Mouse (Mus musculus): ENCODE data around the gene Ggct. TPM values are rescaled to one million over a fixed set of nuclear protein-coding genes. Genes with fewer than 3 reads are reported as not detected.
"Not testable (repeated sequence)": the region's sequence is repeated elsewhere in the genome, so short reads cannot be mapped to it uniquely, and the experiment has no call there.

The Ggct gene
- polyA plus RNA-seq, 1 experiment from 2014 or later, result 24.1 TPM

GRCm38 (mm10) chr6:54969801-54970200 is 22.9 kb downstream of the Ggct start:
- H3K36me3 ChIP-seq, result no peaks in the 10 kb centered on the region
- no peaks in the 10 kb centered on the region for H3K27me3 ChIP-seq
- H3K4me2 ChIP-seq (replicated peaks), result no peak overlapping the region
- no peak for ATAC-seq (ENCODE audit: insufficient number of reproducible peaks, low FRiP score, low TSS enrichment, low read depth)
- no peak overlapping the region for H3K27ac ChIP-seq (replicated peaks)
- H3K9ac ChIP-seq, result no peak overlapping the region
- no peaks in the 10 kb centered on the region for H3K9me3 ChIP-seq (replicated peaks)
- no peak overlapping the region for H3K4me3 ChIP-seq (replicated peaks)
- H3K4me1 ChIP-seq, result 0 out of 2 replicates have a peak, but pooled peaks cover 6% of the 10 kb centered on the region
- WGBS, result 64% methylated on average over 2 of the region's 2 CpGs

- no peaks in the 10 kb centered on the region for H3K9me3 ChIP-seq (replicated peaks)
- H3K4me2 ChIP-seq (replicated peaks), result no peak overlapping the region
- H3K4me3 ChIP-seq (replicated peaks), result no peak overlapping the region
- H3K27me3 ChIP-seq, result no peaks in the 10 kb centered on the region
- H3K36me3 ChIP-seq, result no peaks in the 10 kb centered on the region
- H3K4me1 ChIP-seq, result 0 out of 2 replicates have a peak, but pooled peaks cover 6% of the 10 kb centered on the region
- 25% methylated on average over 10 of the region's 10 CpGs for WGBS
- H3K27ac ChIP-seq (replicated peaks), result no peak overlapping the region
- no peak for ATAC-seq (ENCODE audit: insufficient number of reproducible peaks, low FRiP score, low TSS enrichment, low read depth)
- no peak overlapping the region for H3K9ac ChIP-seq
Observed at GRCm38 (mm10) chr6:54967591-54967990, 25.2 kb downstream of the Ggct start.

- no peak for ATAC-seq (ENCODE audit: insufficient number of reproducible peaks, low FRiP score, low TSS enrichment, low read depth)
- WGBS, result 28% methylated on average over 5 of the region's 5 CpGs
- H3K27ac ChIP-seq (replicated peaks), result 0 out of 2 replicates have a peak overlapping the region, but pooled peaks have one; percentile 17
- no peaks in the 10 kb centered on the region for H3K36me3 ChIP-seq
- H3K9me3 ChIP-seq (replicated peaks), result no peaks in the 10 kb centered on the region
- H3K27me3 ChIP-seq, result no peaks in the 10 kb centered on the region
- H3K4me2 ChIP-seq (replicated peaks), result no peak overlapping the region
- H3K4me1 ChIP-seq, result 0 out of 2 replicates have a peak, but pooled peaks cover 6% of the 10 kb centered on the region
- no peak overlapping the region for H3K9ac ChIP-seq
- no peak overlapping the region for H3K4me3 ChIP-seq (replicated peaks)
Observed at GRCm38 (mm10) chr6:54965234-54965633, 27.5 kb downstream of the Ggct start.

- Histone ChIP-seq H3K27me3 (no peaks in the 10 kb centered on the region), H3K4me3 (replicated peaks) (no peak overlapping the region), H3K9ac (no peak overlapping the region), H3K9me3 (replicated peaks) (no peaks in the 10 kb centered on the region), H3K4me1 (0 out of 2 replicates have a peak, but pooled peaks cover 6% of the 10 kb centered on the region), H3K4me2 (replicated peaks) (no peak overlapping the region), H3K36me3 (no peaks in the 10 kb centered on the region), H3K27ac (replicated peaks) (0 out of 2 replicates have a peak overlapping the region, but pooled peaks have one; percentile 17)
- ATAC-seq (ENCODE audit: insufficient number of reproducible peaks, low FRiP score, low TSS enrichment, low read depth), result no peak
- WGBS, result 33% methylated on average over 1 of the region's 1 CpGs
Observed at GRCm38 (mm10) chr6:54964755-54965154, 28.0 kb downstream of the Ggct start.

DNA sequence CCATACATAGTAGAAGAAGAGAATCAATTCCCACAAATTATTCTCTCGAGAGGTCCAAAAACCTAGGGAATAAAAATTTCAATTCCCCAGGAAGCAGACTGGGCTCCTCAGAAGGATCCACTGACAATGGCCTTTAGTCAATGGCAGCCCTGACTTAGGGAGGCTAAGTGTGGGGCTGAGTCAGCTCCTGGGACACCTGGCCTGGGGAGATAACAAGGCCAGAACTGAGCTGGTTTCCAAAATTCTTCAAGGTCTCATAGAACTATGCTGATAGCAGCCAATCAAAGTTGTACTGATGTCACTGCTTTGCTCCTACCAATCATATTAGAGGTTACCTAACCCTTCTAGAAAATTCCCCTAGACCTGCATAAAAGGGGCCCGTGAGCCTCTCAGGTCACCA is 29.2 kb downstream of the Ggct start:
- Histone ChIP-seq H3K27me3 (no peaks in the 10 kb centered on the region), H3K36me3 (no peaks in the 10 kb centered on the region), H3K4me2 (replicated peaks) (no peak overlapping the region), H3K4me1 (0 out of 2 replicates have a peak, but pooled peaks cover 6% of the 10 kb centered on the region), H3K4me3 (replicated peaks) (no peak overlapping the region), H3K9ac (no peak overlapping the region), H3K27ac (replicated peaks) (no peak overlapping the region), H3K9me3 (replicated peaks) (no peaks in the 10 kb centered on the region)
- ATAC-seq (ENCODE audit: insufficient number of reproducible peaks, low FRiP score, low TSS enrichment, low read depth), result no peak
- 85% methylated on average over 2 of the region's 2 CpGs for WGBS

GRCm38 (mm10) chr6:54957655-54958054 is 35.1 kb downstream of the Ggct start:
- no peak for ATAC-seq (ENCODE audit: insufficient number of reproducible peaks, low FRiP score, low TSS enrichment, low read depth)
- Histone ChIP-seq H3K4me3 (replicated peaks) (no peak overlapping the region), H3K4me2 (replicated peaks) (no peak overlapping the region), H3K27me3 (no peaks in the 10 kb centered on the region), H3K27ac (replicated peaks) (no peak overlapping the region), H3K36me3 (no peaks in the 10 kb centered on the region), H3K9me3 (replicated peaks) (no peaks in the 10 kb centered on the region), H3K9ac (no peak overlapping the region), H3K4me1 (no peaks in the 10 kb centered on the region)
- WGBS, result 81% methylated on average over 8 of the region's 8 CpGs

DNA sequence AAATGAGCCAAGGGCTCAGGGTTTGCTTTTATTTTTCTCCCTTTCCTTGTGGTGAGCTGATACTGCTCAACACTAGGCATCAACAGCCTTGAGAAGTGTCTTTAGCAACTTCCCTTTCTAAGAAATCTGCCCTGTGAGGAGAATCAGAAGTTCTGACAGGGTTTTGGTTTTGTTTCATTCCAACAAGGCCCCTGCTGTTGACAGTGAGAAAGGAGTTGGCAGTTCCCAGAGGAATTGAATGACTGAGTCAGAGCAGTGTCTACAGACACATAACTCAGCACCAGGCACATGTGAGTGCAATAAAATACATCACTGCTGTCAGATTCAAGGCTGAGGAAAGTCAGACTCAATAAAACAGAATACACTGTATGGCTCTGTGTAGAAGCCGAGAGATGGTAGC is 36.3 kb downstream of the Ggct start:
- WGBS, result 46% methylated on average over 1 of the region's 1 CpGs
- H3K9me3 ChIP-seq (replicated peaks), result no peaks in the 10 kb centered on the region
- no peak overlapping the region for H3K27ac ChIP-seq (replicated peaks)
- H3K4me3 ChIP-seq (replicated peaks), result no peak overlapping the region
- no peaks in the 10 kb centered on the region for H3K36me3 ChIP-seq
- ATAC-seq (ENCODE audit: insufficient number of reproducible peaks, low FRiP score, low TSS enrichment, low read depth), result no peak
- no peak overlapping the region for H3K9ac ChIP-seq
- H3K4me1 ChIP-seq, result no peaks in the 10 kb centered on the region
- H3K4me2 ChIP-seq (replicated peaks), result no peak overlapping the region
- no peaks in the 10 kb centered on the region for H3K27me3 ChIP-seq

DNA sequence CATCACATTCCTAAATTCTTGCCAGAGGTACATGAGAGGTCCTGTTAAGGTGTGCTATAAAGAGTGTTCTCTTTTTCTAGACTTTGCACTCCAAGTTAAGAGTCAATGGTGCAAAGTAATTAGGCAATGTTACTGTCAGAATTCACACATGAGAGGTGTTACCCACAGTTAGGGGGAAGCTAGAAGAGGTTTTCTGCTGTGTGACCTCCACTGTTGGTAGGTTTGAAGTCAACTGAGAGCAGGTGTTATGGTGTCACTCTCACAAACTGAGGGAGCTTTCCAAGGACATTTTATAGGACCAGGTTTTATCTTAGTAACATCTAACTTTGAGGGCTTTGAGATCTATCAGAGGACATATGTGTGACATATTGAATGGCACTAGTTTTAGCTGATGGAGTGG is 36.8 kb downstream of the Ggct start:
- no peaks in the 10 kb centered on the region for H3K9me3 ChIP-seq (replicated peaks)
- H3K9ac ChIP-seq, result no peak overlapping the region
- no peak for ATAC-seq (ENCODE audit: insufficient number of reproducible peaks, low FRiP score, low TSS enrichment, low read depth)
- H3K27ac ChIP-seq (replicated peaks), result no peak overlapping the region
- H3K36me3 ChIP-seq, result no peaks in the 10 kb centered on the region
- no peak overlapping the region for H3K4me2 ChIP-seq (replicated peaks)
- no peaks in the 10 kb centered on the region for H3K4me1 ChIP-seq
- H3K4me3 ChIP-seq (replicated peaks), result no peak overlapping the region
- no peaks in the 10 kb centered on the region for H3K27me3 ChIP-seq

- no peak overlapping the region for H3K9ac ChIP-seq
Observed at GRCm38 (mm10) chr6:54954659-54955414, 37.9 kb downstream of the Ggct start.

GRCm38 (mm10) chr6:54953399-54953798 is 39.4 kb downstream of the Ggct start:
- not testable (repeated sequence) for H3K4me2 ChIP-seq (replicated peaks); H3K9me3 ChIP-seq (replicated peaks); H3K27ac ChIP-seq (replicated peaks); ATAC-seq (ENCODE audit: insufficient number of reproducible peaks, low FRiP score, low TSS enrichment, low read depth); H3K4me3 ChIP-seq (replicated peaks); H3K36me3 ChIP-seq; H3K9ac ChIP-seq; H3K4me1 ChIP-seq; H3K27me3 ChIP-seq
- WGBS, result 79% methylated on average over 4 of the region's 4 CpGs

More at GRCm38 (mm10) chr6:54954659-54955414, 37.9 kb downstream of the Ggct start:
- ATAC-seq (ENCODE audit: insufficient number of reproducible peaks, low FRiP score, low TSS enrichment, low read depth), result no peak
- H3K27ac ChIP-seq (replicated peaks), result no peak overlapping the region
- no peaks in the 10 kb centered on the region for H3K4me1 ChIP-seq
- H3K27me3 ChIP-seq, result no peaks in the 10 kb centered on the region
- no peaks in the 10 kb centered on the region for H3K36me3 ChIP-seq
- no peak overlapping the region for H3K4me3 ChIP-seq (replicated peaks)
- 77% methylated on average over 10 of the region's 10 CpGs for WGBS
- no peaks in the 10 kb centered on the region for H3K9me3 ChIP-seq (replicated peaks)
- no peak overlapping the region for H3K4me2 ChIP-seq (replicated peaks)

GRCm38 (mm10) chr6:54952542-54952941 is 40.2 kb downstream of the Ggct start:
- no peaks in the 10 kb centered on the region for H3K36me3 ChIP-seq
- WGBS, result 88% methylated on average over 3 of the region's 3 CpGs
- H3K27me3 ChIP-seq, result no peaks in the 10 kb centered on the region
- ATAC-seq (ENCODE audit: insufficient number of reproducible peaks, low FRiP score, low TSS enrichment, low read depth), result no peak
- no peak overlapping the region for H3K9ac ChIP-seq
- no peak overlapping the region for H3K4me2 ChIP-seq (replicated peaks)
- no peaks in the 10 kb centered on the region for H3K9me3 ChIP-seq (replicated peaks)
- no peak overlapping the region for H3K27ac ChIP-seq (replicated peaks)
- H3K4me3 ChIP-seq (replicated peaks), result no peak overlapping the region
- H3K4me1 ChIP-seq, result no peaks in the 10 kb centered on the region

DNA sequence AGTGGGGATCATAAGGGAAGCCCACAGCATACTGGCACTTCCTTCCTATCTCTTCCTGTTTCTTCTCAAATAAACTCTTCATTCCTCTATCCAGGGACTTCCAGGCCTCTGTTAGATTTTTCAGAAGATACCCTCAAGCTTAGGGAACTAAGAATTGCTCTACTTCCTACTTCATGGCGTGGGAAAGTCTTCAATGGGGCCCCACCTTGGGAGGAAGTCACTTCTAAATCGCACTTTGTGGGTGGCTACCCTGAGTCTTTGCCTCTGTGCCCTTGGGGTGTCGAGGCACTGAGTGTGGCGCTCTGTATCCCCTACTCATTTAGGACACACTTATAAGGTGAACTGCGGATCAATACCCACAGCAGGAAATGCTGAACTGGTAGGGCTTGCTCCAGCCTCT is 44.1 kb downstream of the Ggct start:
- H3K27ac ChIP-seq (replicated peaks), result no peak overlapping the region
- H3K9ac ChIP-seq, result no peak overlapping the region
- 73% methylated on average over 5 of the region's 5 CpGs for WGBS
- H3K36me3 ChIP-seq, result no peaks in the 10 kb centered on the region
- no peak overlapping the region for H3K4me3 ChIP-seq (replicated peaks)
- ATAC-seq (ENCODE audit: insufficient number of reproducible peaks, low FRiP score, low TSS enrichment, low read depth), result no peak
- peaks cover 4% of the 10 kb centered on the region; the same call in 1 of the 2 replicates for H3K4me1 ChIP-seq
- H3K27me3 ChIP-seq, result peaks cover 12% of the 10 kb centered on the region
- H3K9me3 ChIP-seq (replicated peaks), result no peaks in the 10 kb centered on the region
- H3K4me2 ChIP-seq (replicated peaks), result no peak overlapping the region

All from embryonic facial prominence, embryonic 15.5 days (tissue).